Mouse (Mus musculus): ENCODE data around the gene Slx4ip.

DNA sequence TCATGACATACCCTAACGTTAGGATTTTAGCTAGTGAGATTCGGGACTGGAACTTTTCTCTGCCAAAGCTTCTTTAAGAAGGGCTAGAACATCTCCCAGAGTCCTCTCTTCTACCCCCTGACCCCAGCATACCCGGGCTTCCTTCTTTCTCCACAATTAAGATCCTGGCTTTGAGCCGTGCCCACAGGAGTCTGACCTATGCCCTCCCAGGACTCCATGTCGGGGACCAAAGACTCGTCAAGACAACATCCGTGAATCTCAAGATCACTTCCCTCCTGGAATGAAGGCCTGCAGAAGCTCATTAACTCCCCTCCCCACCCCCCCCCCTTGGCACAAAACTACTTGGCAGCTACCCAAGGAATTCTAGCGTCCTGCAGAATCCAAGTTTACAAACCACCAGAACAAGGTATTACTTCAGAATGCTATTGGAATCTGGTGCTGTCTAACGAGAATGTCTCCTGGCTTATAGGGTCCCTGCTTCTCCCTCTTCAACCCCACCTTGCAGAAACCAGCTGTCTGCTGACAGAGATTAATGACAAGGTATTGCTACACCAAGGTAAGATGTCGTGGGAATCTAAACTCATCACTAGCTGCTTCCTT is 188.8 kb downstream of the Slx4ip start:
- TF ChIP-seq CTCF (IDR thresholded peaks at IDR 0.05; ENCODE audit: borderline replicate concordance, control insufficient read depth, extremely low read depth, insufficient read depth, low read length, poor library complexity) (no peak), POLR2A (IDR thresholded peaks at IDR 0.05; ENCODE audit: control insufficient read depth, extremely low read depth, insufficient read depth, low read length, poor library complexity) (no peak)

All from thymus, adult 2 months (tissue).